Mouse (Mus musculus) kidney, embryonic 14.5 days (tissue): Measurements from ENCODE around the gene Ccdc47. TPM values are rescaled to one million over a fixed set of nuclear protein-coding genes. Genes with fewer than 3 reads are reported as not detected.

Source experiments
- ATAC-seq: fragments of 200-750 bp; cut with Nextera tagmentation; 2 replicates; pipeline ENCODE4 v1.8.0; 2017; ENCODE audit warnings: moderate number of reproducible peaks, mild to moderate bottlenecking, moderate TSS enrichment, moderate library complexity; ENCODE audit not compliant: low FRiP score, low TSS enrichment
- H3K27ac ChIP-seq: fragments of 300-500 bp; sonication (generic); 2 replicates; pipeline ENCODE4 v1.5.1; 2014; ENCODE audit warnings: low read depth, mild to moderate bottlenecking, low read length, moderate library complexity, mixed read lengths
- H3K27me3 ChIP-seq: fragments of 300-500 bp; sonication (generic); 2 replicates; pipeline ENCODE4 v1.6.1; 2014; ENCODE audit warnings: mild to moderate bottlenecking, low read length; ENCODE audit not compliant: control insufficient read depth, insufficient read depth
- H3K36me3 ChIP-seq: fragments of 300-500 bp; sonication (generic); 2 replicates; pipeline ENCODE4 v1.6.1; 2014; ENCODE audit warnings: low read length, mixed read lengths; ENCODE audit not compliant: control insufficient read depth, insufficient read depth
- H3K4me1 ChIP-seq: fragments of 300-500 bp; sonication (generic); 2 replicates; pipeline ENCODE4 v1.6.1; 2014; ENCODE audit warnings: low read length, mixed read lengths; ENCODE audit not compliant: control insufficient read depth, insufficient read depth
- H3K4me2 ChIP-seq: fragments of 300-500 bp; sonication (generic); replicated peaks from 2 replicates; pipeline ENCODE4 v1.6.1; 2014; ENCODE audit warnings: low read depth, mild to moderate bottlenecking, low read length
- H3K4me3 ChIP-seq: fragments of 300-500 bp; sonication (generic); 2 replicates; pipeline ENCODE4 v1.5.1; 2014; ENCODE audit warnings: mild to moderate bottlenecking, low read length
- H3K9ac ChIP-seq: fragments of 300-500 bp; sonication (generic); 2 replicates; pipeline ENCODE4 v1.6.1; 2014; ENCODE audit warnings: low read depth, mild to moderate bottlenecking, low read length, moderate library complexity
- H3K9me3 ChIP-seq: fragments of 300-500 bp; sonication (generic); 2 replicates; pipeline ENCODE4 v1.6.1; 2016; ENCODE audit warnings: low read length; ENCODE audit not compliant: control insufficient read depth
- WGBS: fragments of 180-500 bp; shearing (Covaris S2); extraction: QIAGEN DNeasy Blood & Tissue Kit; methylation state at CpG from one replicate; pipeline ENCODE4 v1.1.7; 2014; 5-methylcytosine and 5-hydroxymethylcytosine counted together
- polyA plus RNA-seq: library from polyadenylated mRNA; unstranded; fragments of >200 nt; fragmentation: Nextera tagmentation; extraction: Ambion mirVana; gene quantifications from 2 replicates; pipeline ENCODE4 v1.2.1, GENCODE M21; 2014

Ccdc47 gene
- polyA plus RNA-seq: 39.3 and 60.3 TPM in 2 replicates

GRCm38 (mm10) chr11:106215927-106216729, at the start of gene Ccdc47:
Ccdc47 (minus strand) TSS chr11:106216344.
- Histone ChIP-seq H3K36me3 (peaks cover 18% of the 10 kb centered on the region), H3K4me3 (peak within 1 kb of the TSS; percentile 99), H3K9me3 (no peaks in the 10 kb centered on the region), H3K27ac (peak within 1 kb of the TSS; percentile 97), H3K9ac (peak within 1 kb of the TSS; percentile 97), H3K4me1 (peaks cover 13% of the 10 kb centered on the region), H3K4me2 (peak within 1 kb of the TSS; percentile 76), H3K27me3 (no peaks in the 10 kb centered on the region)
- under 1% methylated on average over 46 of the region's 46 CpGs for WGBS
- peak; percentile 96 for ATAC-seq

DNA sequence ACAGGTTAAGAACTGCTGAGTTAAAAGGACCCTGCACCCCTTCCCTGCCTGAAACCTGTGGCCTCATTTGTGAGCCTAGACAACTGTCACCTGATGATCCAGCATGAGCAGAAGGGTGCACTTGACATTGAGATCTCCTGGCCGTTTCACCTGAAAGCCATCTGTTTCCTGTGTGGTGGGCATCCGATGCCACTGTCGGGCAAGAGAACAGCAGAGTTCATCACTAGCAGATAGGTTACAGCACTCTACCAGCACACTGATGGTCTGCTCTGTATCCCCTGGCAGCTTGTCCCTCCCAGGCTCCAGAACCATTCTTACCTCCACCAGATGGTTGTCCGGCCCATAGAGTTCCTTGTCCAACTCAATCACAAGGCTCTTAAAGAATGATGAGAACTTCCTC, 49.4 kb upstream of the Ccdc47 start:
- Histone ChIP-seq H3K9me3 (no peaks in the 10 kb centered on the region), H3K4me3 (no peak overlapping the region), H3K9ac (no peak overlapping the region), H3K4me1 (peaks cover 28% of the 10 kb centered on the region), H3K27ac (no peak overlapping the region), H3K27me3 (no peaks in the 10 kb centered on the region), H3K36me3 (peaks cover 74% of the 10 kb centered on the region), H3K4me2 (no peak overlapping the region)
- WGBS: 93% methylated on average over 4 of the region's 4 CpGs
- no peak for ATAC-seq

DNA sequence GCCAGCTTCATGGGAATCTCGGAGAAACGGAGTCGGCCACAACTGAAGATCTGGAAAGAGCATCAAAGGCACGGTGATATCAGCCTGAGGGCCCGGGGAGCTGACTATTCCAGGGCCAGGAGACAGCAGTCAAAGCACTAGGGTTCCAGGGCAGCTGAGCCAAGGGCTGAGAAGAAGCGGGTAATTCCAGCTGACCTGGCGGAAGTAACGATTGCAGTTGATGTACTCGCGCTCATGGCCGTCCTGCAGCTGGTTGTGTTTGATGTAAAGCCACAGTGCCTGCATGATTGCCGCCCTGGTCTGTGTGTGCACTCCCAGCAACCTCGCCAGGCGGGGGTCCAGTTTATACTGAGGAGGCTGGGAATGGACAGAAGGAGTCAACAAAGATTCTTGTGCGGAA, 48.8 kb upstream of the Ccdc47 start:
- no peak for ATAC-seq
- WGBS: 94% methylated on average over 15 of the region's 15 CpGs

DNA sequence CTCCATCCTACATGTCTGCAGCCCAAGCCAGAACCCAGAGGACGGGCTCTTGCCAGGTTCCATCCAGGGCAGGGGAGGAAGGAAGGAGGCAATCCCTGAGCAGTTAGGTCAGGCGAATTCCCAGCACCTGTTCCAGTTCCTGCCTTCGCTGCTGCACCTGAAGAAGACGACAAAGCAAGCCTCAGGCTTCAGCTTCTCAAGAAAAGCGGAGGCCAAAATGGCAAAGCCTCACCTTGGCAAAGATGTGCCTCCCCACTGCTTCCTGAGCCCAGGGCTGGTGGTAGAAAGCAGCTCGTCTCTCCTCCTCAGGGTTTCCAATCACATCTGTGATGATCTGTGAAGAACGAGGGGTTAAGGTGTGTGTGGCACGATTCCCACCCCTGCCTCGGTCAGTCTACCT, 47.8 kb upstream of the Ccdc47 start:
- Histone ChIP-seq H3K9me3 (no peaks in the 10 kb centered on the region), H3K4me2 (no peak overlapping the region), H3K36me3 (peaks cover 81% of the 10 kb centered on the region), H3K4me1 (peaks cover 16% of the 10 kb centered on the region), H3K27me3 (no peaks in the 10 kb centered on the region), H3K4me3 (no peak overlapping the region), H3K27ac (no peak overlapping the region), H3K9ac (no peak overlapping the region)
- no peak for ATAC-seq
- WGBS: 90% methylated on average over 9 of the region's 9 CpGs

More for the DNA sequence above, 48.8 kb upstream of the Ccdc47 start:
- H3K27me3 ChIP-seq: no peaks in the 10 kb centered on the region
- peaks cover 23% of the 10 kb centered on the region for H3K4me1 ChIP-seq
- no peak overlapping the region for H3K9ac ChIP-seq
- no peak overlapping the region for H3K27ac ChIP-seq
- no peaks in the 10 kb centered on the region for H3K9me3 ChIP-seq
- H3K4me2 ChIP-seq: no peak overlapping the region
- no peak overlapping the region for H3K4me3 ChIP-seq
- peaks cover 74% of the 10 kb centered on the region for H3K36me3 ChIP-seq

- Histone ChIP-seq H3K36me3 (peaks cover 74% of the 10 kb centered on the region), H3K4me2 (no peak overlapping the region), H3K9me3 (no peaks in the 10 kb centered on the region), H3K27me3 (no peaks in the 10 kb centered on the region), H3K27ac (no peak overlapping the region), H3K9ac (no peak overlapping the region), H3K4me1 (peaks cover 9% of the 10 kb centered on the region; the same call in 1 of the 2 replicates), H3K4me3 (no peak overlapping the region)
- ATAC-seq: no peak
- 63% methylated on average over 14 of the region's 14 CpGs for WGBS
Observed at GRCm38 (mm10) chr11:106260826-106261450, 44.8 kb upstream of the Ccdc47 start.

GRCm38 (mm10) chr11:106256775-106257174, 40.6 kb upstream of the Ccdc47 start:
- Histone ChIP-seq H3K27ac (no peak overlapping the region), H3K4me3 (peak overlapping the region; percentile 91), H3K36me3 (peaks cover 52% of the 10 kb centered on the region), H3K9ac (peak overlapping the region; percentile 86; the same call in 1 of the 2 replicates), H3K9me3 (no peaks in the 10 kb centered on the region), H3K4me2 (peak overlapping the region; percentile 53), H3K27me3 (no peaks in the 10 kb centered on the region), H3K4me1 (peaks cover 15% of the 10 kb centered on the region; the same call in 1 of the 2 replicates)
- no peak for ATAC-seq
- WGBS: 72% methylated on average over 5 of the region's 5 CpGs

DNA sequence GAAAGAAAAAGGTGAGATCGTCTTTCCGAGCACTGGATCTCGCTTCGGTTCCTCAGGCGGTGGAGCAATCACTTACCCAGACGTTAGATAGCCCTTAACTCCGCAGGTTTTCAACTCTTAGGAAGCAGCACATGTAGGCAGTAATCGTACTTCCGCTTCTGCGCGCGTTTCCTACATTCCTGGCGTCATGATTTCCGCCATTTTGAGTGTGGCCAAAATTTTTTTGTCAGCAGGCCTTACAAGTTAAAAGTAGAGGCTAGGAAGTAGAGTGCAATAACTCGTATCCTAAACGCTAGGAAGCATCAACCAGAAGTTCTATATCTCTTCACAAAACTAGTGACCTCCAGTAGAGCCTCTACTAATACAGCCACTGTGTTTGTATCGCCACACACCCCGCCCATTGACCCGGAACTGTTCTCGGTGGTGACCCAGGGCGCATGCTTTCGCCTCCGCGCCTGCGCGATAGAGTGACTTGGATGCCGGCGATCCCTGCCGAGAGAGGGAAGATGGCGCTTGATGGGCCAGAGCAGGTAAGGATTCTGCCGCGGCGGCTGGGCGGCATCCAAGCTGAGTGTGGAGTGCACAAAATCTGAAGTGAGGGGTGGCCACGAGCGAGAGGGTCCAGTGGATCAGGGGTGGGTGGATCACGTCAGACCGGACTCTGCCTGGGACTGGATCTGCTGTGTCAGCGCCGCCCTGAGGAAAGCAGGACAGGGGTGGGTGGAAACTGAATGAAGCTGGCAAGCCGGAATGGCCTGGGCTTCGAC, 39.7 kb upstream of the Ccdc47 start, which contains the start of the genes Ftsj3 and Psmc5:
Ftsj3 (minus strand) TSS at position 395 of the 767 bp plus-strand sequence.
Psmc5 (plus strand) TSS at position 470 of the 767 bp plus-strand sequence.
- no peaks in the 10 kb centered on the region for H3K9me3 ChIP-seq
- peak within 1 kb of the TSS; percentile 32; the same call in 1 of the 2 replicates for H3K27ac ChIP-seq
- H3K4me2 ChIP-seq: peak within 1 kb of the TSS; percentile 83
- H3K9ac ChIP-seq: peak within 1 kb of the TSS; percentile 86
- peak within 1 kb of the TSS; percentile 91 for H3K4me3 ChIP-seq
- peak; percentile 96 for ATAC-seq
- peaks cover 52% of the 10 kb centered on the region for H3K36me3 ChIP-seq
- under 1% methylated on average over 42 of the region's 42 CpGs for WGBS
- H3K27me3 ChIP-seq: no peaks in the 10 kb centered on the region
- peaks cover 15% of the 10 kb centered on the region; the same call in 1 of the 2 replicates for H3K4me1 ChIP-seq

DNA sequence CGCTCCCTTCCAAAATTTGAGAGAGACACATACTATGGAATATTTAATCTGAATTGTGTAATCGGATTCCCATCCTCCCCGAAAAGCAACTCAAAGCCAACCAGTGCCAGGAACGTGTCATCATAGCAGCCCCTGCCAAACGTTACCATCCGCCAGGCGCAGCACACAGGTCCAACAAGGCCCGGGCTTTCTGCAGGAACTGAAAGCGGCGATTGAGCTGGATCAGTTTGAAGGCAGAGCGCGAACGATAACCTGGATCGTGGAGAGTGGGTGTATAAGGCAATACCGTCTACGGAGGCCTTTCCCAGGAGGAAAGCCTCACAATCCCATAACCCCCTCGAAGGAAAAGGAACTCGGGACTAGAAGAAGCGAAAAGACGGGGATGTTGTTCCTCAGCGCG, 39.0 kb upstream of the Ccdc47 start:
- WGBS: 2% methylated on average over 22 of the region's 22 CpGs
- Histone ChIP-seq H3K27me3 (no peaks in the 10 kb centered on the region), H3K4me3 (peak overlapping the region; percentile 91), H3K36me3 (peaks cover 56% of the 10 kb centered on the region), H3K27ac (peak overlapping the region; percentile 32; the same call in 1 of the 2 replicates), H3K9me3 (no peaks in the 10 kb centered on the region), H3K4me2 (peak overlapping the region; percentile 83), H3K9ac (peak overlapping the region; percentile 86), H3K4me1 (peaks cover 15% of the 10 kb centered on the region; the same call in 1 of the 2 replicates)
- ATAC-seq: peak; percentile 28; the same call in 1 of the 2 replicates
